Mouse (Mus musculus): ENCODE data around the gene Gm7714. TPM values are rescaled to one million over a fixed set of nuclear protein-coding genes. Genes with fewer than 3 reads are reported as not detected.
"Not testable (repeated sequence)": the region's sequence is repeated elsewhere in the genome, so short reads cannot be mapped to it uniquely, and the experiment has no call there.

Gm7714 gene
- total RNA-seq (2012; rRNA removed), result not detected in 2 replicates
- not detected in 2 replicates for total RNA-seq (2014; rRNA removed)
- polyA plus RNA-seq (2012; ENCODE audit: insufficient read length, low read depth), result not detected in 2 replicates

DNA sequence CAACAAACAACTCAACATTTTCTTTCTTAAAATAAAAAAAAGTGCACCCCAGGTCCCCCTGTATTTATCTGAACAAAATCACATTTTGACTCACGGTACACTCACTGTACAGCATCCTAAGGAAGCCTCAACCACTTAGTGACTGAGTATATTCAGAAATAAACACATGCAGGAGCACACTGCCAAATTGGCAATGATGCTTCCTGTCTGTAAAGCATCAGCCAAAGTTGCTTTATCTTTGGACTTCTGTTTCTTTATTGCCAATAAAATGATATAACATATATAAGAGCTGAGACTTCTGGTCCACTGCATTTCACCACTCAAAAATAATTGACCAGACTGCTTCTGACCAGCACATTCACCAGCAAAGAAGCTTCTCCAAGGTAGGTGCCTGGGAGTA, at the start of gene Gm7714:
Gene Gm7714 (plus strand): TSS at position 301 of the 400 bp plus-strand sequence.
- TF ChIP-seq BHLHE40 (IDR thresholded peaks at IDR 0.05; ENCODE audit: low read depth, low read length), result no peak
- no peak for TF ChIP-seq ZMIZ1 (IDR thresholded peaks at IDR 0.05; ENCODE audit: low read depth, low read length)
- no peak for TF ChIP-seq USF1 (IDR thresholded peaks at IDR 0.05; ENCODE audit: low read depth, low read length)
- TF ChIP-seq ZC3H11A (IDR thresholded peaks at IDR 0.05; ENCODE audit: low read depth, low read length), result no peak
- TF ChIP-seq MXI1 (IDR thresholded peaks at IDR 0.05; ENCODE audit: low read depth, low read length), result no peak
- TF ChIP-seq RAD21 (IDR thresholded peaks at IDR 0.05; ENCODE audit: low read depth, low read length), result no peak
- TF ChIP-seq EP300 (IDR thresholded peaks at IDR 0.05; ENCODE audit: low read length), result no peak
- TF ChIP-seq KAT2A (IDR thresholded peaks at IDR 0.05; ENCODE audit: insufficient replicate concordance, low read length), result no peak
- TF ChIP-seq JUN (IDR thresholded peaks at IDR 0.05; ENCODE audit: insufficient read depth, low read depth, low read length), result no peak
- TF ChIP-seq MAFK (IDR thresholded peaks at IDR 0.05; ENCODE audit: insufficient replicate concordance, low read length), result no peak
- no peak for TF ChIP-seq IRF4 (IDR thresholded peaks at IDR 0.05; ENCODE audit: low read depth, low read length)
- no peak for TF ChIP-seq SIN3A (IDR thresholded peaks at IDR 0.05; ENCODE audit: low read length)
- no peak for TF ChIP-seq ETS1 (conservative IDR thresholded peaks at IDR 0.05; ENCODE audit: low read depth, low read length)
- in situ Hi-C loops (cut with MboI; ENCODE audit: low pct_ligation_motif_present, low pct_unique_long_range_greater_than_20kb, low sequenced_read_pairs) (no loop called here), dilution Hi-C loops (cut with MboI; ENCODE audit: extremely low pct_ligation_motif_present, extremely low pct_unique_long_range_greater_than_20kb, low sequenced_read_pairs) (no loop called here)
- no peaks in the 10 kb centered on the region for H3K79me2 ChIP-seq (replicated peaks; ENCODE audit: control insufficient read depth, extremely low read depth, insufficient read depth, poor library complexity, severe bottlenecking)
- no peaks in the 10 kb centered on the region for H3K36me3 ChIP-seq (replicated peaks in 1 of 2; ENCODE audit: control insufficient read depth in 1 of 2, insufficient read depth in 1 of 2, low read length in 1 of 2)
- no peaks in the 10 kb centered on the region for H3K4me1 ChIP-seq (ENCODE audit: control insufficient read depth in 1 of 2, insufficient read depth in 2 of 2)
- H3K9me3 ChIP-seq (replicated peaks; ENCODE audit: low read length), result no peaks in the 10 kb centered on the region
- no peak within 1 kb of the TSS for H3K27ac ChIP-seq (ENCODE audit: insufficient read depth, low read depth)
- no peak within 1 kb of the TSS for H3K9ac ChIP-seq (ENCODE audit: insufficient read depth, low read depth)
- no peak within 1 kb of the TSS for H3K4me2 ChIP-seq (ENCODE audit: insufficient read depth, low read depth, poor library complexity, severe bottlenecking)
- no peak within 1 kb of the TSS for H3K4me3 ChIP-seq (replicated peaks in 1 of 3; ENCODE audit: low read depth in 2 of 3, low read length in 2 of 3, poor library complexity in 1 of 3)
- no peaks in the 10 kb centered on the region for H3K27me3 ChIP-seq (replicated peaks)
- DNase-seq (ENCODE audit: extremely low read depth), result no peak

DNA sequence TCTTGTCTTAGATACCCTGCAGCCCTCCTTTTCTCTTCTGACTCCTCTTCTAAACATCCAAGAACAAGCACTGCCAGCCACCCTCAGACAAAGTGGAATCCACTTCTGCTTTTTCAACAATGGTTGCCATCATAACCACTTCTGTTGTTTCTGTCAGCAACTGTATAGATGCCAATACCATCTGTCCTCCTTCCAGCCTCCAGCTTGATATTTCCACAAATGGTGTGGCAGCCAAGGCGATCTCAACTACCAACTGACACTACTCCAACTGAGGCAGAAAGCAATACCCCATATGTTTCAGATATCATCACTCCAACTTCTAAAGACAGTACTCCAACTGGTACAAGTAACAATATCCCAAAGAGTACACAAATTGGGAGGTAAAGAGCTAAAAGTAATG, 12.2 kb upstream of the Gm7714 start:
- in situ Hi-C loops (cut with MboI; ENCODE audit: low pct_ligation_motif_present, low pct_unique_long_range_greater_than_20kb, low sequenced_read_pairs) (no loop called here), dilution Hi-C loops (cut with MboI; ENCODE audit: extremely low pct_ligation_motif_present, extremely low pct_unique_long_range_greater_than_20kb, low sequenced_read_pairs) (no loop called here)
- no peaks in the 10 kb centered on the region for H3K4me1 ChIP-seq (ENCODE audit: control insufficient read depth in 1 of 2, insufficient read depth in 2 of 2)

DNA sequence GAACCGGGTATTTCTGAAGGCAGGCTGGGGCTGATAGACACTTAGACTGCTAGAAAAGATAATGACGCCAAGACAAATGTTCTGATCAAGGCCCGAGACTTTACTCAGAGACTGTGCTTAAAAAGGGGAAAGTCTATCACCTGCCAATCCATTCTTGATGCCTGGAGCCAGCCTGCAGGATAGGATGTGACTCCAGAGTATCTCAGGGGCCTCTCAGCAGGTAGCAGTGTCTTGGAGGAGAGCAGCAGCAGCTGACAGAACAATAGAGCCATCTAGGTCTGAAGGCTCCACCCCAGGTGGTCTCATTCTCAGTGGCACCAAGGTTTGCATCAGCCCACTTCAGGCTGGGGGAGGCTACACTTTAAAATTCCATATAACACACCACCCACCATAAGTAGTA, 42.6 kb downstream of the Gm7714 start:
- H3K36me3 ChIP-seq (replicated peaks in 1 of 2; ENCODE audit: control insufficient read depth in 1 of 2, insufficient read depth in 1 of 2, low read length in 1 of 2); DNase-seq (ENCODE audit: extremely low read depth); dilution Hi-C loops (cut with MboI; ENCODE audit: extremely low pct_ligation_motif_present, extremely low pct_unique_long_range_greater_than_20kb, low sequenced_read_pairs); H3K27ac ChIP-seq (ENCODE audit: insufficient read depth, low read depth); H3K4me3 ChIP-seq (replicated peaks in 1 of 3; ENCODE audit: low read depth in 2 of 3, low read length in 2 of 3, poor library complexity in 1 of 3); in situ Hi-C loops (cut with MboI; ENCODE audit: low pct_ligation_motif_present, low pct_unique_long_range_greater_than_20kb, low sequenced_read_pairs); H3K4me1 ChIP-seq (ENCODE audit: control insufficient read depth in 1 of 2, insufficient read depth in 2 of 2); H3K79me2 ChIP-seq (replicated peaks; ENCODE audit: control insufficient read depth, extremely low read depth, insufficient read depth, poor library complexity, severe bottlenecking); H3K4me2 ChIP-seq (ENCODE audit: insufficient read depth, low read depth, poor library complexity, severe bottlenecking); H3K27me3 ChIP-seq (replicated peaks); H3K9me3 ChIP-seq (replicated peaks; ENCODE audit: low read length); H3K9ac ChIP-seq (ENCODE audit: insufficient read depth, low read depth): not testable (repeated sequence)

More for the DNA sequence above, 12.2 kb upstream of the Gm7714 start:
- Histone ChIP-seq H3K4me2 (ENCODE audit: insufficient read depth, low read depth, poor library complexity, severe bottlenecking) (no peak overlapping the region), H3K9ac (ENCODE audit: insufficient read depth, low read depth) (no peak overlapping the region), H3K79me2 (replicated peaks; ENCODE audit: control insufficient read depth, extremely low read depth, insufficient read depth, poor library complexity, severe bottlenecking) (no peaks in the 10 kb centered on the region), H3K36me3 (replicated peaks in 1 of 2; ENCODE audit: control insufficient read depth in 1 of 2, insufficient read depth in 1 of 2, low read length in 1 of 2) (no peaks in the 10 kb centered on the region), H3K27me3 (replicated peaks) (no peaks in the 10 kb centered on the region), H3K27ac (ENCODE audit: insufficient read depth, low read depth) (no peak overlapping the region), H3K9me3 (replicated peaks; ENCODE audit: low read length) (no peaks in the 10 kb centered on the region), H3K4me3 (replicated peaks in 1 of 3; ENCODE audit: low read depth in 2 of 3, low read length in 2 of 3, poor library complexity in 1 of 3) (no peak overlapping the region)
- TF ChIP-seq TBP (conservative IDR thresholded peaks at IDR 0.05; ENCODE audit: low read depth, low read length) (no peak), USF1 (IDR thresholded peaks at IDR 0.05; ENCODE audit: low read depth, low read length) (no peak), CHD1 (IDR thresholded peaks at IDR 0.05; ENCODE audit: low read depth, low read length) (no peak)
- DNase-seq (ENCODE audit: extremely low read depth), result no peak

All from CH12.LX (cell line).